Mouse (Mus musculus) midbrain, embryonic 15.5 days (tissue): ENCODE measurements around the gene Topbp1. TPM values are rescaled to one million over a fixed set of nuclear protein-coding genes. Genes with fewer than 3 reads are reported as not detected.

ENCODE experiments used
- ATAC-seq: fragments of 200-750 bp; cut with Nextera tagmentation; replicated peaks from 2 replicates; pipeline ENCODE4 v1.8.0; 2017; ENCODE audit warnings: moderate TSS enrichment
- H3K27ac ChIP-seq: fragments of 300-500 bp; sonication (generic); 2 replicates; pipeline ENCODE4 v1.5.1; 2015; ENCODE audit warnings: mild to moderate bottlenecking, inconsistent platforms
- H3K27me3 ChIP-seq: fragments of 300-500 bp; sonication (generic); replicated peaks from 2 replicates; pipeline ENCODE4 v1.6.1; 2015; ENCODE audit warnings: inconsistent platforms
- H3K36me3 ChIP-seq: fragments of 300-500 bp; sonication (generic); replicated peaks from 2 replicates; pipeline ENCODE4 v1.6.1; 2015; ENCODE audit warnings: inconsistent platforms
- H3K4me1 ChIP-seq: fragments of 300-500 bp; sonication (generic); 2 replicates; pipeline ENCODE4 v1.6.1; 2015; ENCODE audit warnings: inconsistent platforms
- H3K4me2 ChIP-seq: fragments of 300-500 bp; sonication (generic); 2 replicates; pipeline ENCODE4 v1.6.1; 2015; ENCODE audit warnings: inconsistent platforms, mild to moderate bottlenecking, moderate library complexity
- H3K4me3 ChIP-seq: fragments of 300-500 bp; sonication (generic); 2 replicates; pipeline ENCODE4 v1.5.1; 2015; ENCODE audit warnings: mild to moderate bottlenecking, inconsistent platforms
- H3K9ac ChIP-seq: fragments of 300-500 bp; sonication (generic); 2 replicates; pipeline ENCODE4 v1.6.1; 2015; ENCODE audit warnings: mild to moderate bottlenecking, inconsistent platforms
- H3K9me3 ChIP-seq: fragments of 300-500 bp; sonication (generic); 2 replicates; pipeline ENCODE4 v1.6.1; 2016; ENCODE audit warnings: inconsistent platforms
- WGBS: fragments of 180-500 bp; shearing (Covaris S2); methylation state at CpG from one replicate; pipeline ENCODE4 v1.1.7; 2015; ENCODE audit warnings: mixed read lengths; 5-methylcytosine and 5-hydroxymethylcytosine counted together
- polyA plus RNA-seq: library from polyadenylated mRNA; unstranded; fragments of >200 nt; fragmentation: Nextera tagmentation; extraction: Ambion mirVana; gene quantifications from 2 replicates; pipeline ENCODE4 v1.2.1, GENCODE M21; 2015

The Topbp1 gene
- polyA plus RNA-seq, 1 experiment from 2014 or later = 18.9 TPM

DNA sequence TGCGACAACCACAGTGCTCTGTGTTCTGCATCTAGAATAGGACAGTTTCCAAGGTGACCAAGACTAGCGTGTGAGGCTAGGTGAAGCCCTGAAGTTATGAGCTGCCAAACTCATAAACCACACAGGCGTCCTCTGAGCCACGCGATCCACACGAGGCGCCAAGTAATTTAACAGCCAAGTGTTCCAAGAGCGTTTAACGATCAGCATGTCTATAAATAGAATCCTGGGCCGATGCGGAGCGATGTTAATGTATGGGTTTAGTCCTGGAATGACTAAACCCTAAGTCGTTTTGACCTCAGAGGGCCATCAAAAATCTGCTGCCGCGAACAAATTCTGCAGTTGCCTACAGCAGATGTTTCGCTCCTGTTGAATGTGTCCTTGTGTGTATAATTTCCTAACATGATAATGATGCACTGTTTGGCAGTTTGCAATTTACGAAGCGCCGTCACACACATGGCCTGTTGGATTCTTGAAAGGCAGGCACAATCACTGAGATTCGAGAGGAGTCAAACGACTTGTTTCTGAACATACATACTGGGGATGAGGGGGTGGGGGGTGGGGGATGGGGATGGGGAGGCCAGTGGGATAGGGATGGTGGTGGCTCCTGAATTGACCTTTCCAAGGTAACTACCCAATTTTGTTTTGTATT lies 93.6 kb downstream of the Topbp1 start:
- H3K27ac ChIP-seq = no peak overlapping the region
- WGBS = 67% methylated on average over 21 of the region's 21 CpGs
- H3K9ac ChIP-seq = no peak overlapping the region
- H3K9me3 ChIP-seq = no peaks in the 10 kb centered on the region
- no peak overlapping the region for H3K4me3 ChIP-seq
- H3K4me2 ChIP-seq = no peak overlapping the region
- H3K27me3 ChIP-seq = no peaks in the 10 kb centered on the region
- H3K4me1 ChIP-seq = peaks cover 4% of the 10 kb centered on the region; the same call in 1 of the 2 replicates
- H3K36me3 ChIP-seq = no peaks in the 10 kb centered on the region
- no peak for ATAC-seq

Other genes starting within 250 kb of the Topbp1 start
- 107 and 110 TPM in 2 replicates for gene Rab6b, start 193.4 kb upstream of the Topbp1 start, polyA plus RNA-seq
- gene Srprb, start 103.1 kb upstream of the Topbp1 start, polyA plus RNA-seq = 59.3 and 59.8 TPM in 2 replicates
- 0.37 TPM in 1 of 2 replicates, not detected in the other for gene Gm20425, start 74.9 kb upstream of the Topbp1 start, polyA plus RNA-seq
- 35.0 and 39.6 TPM in 2 replicates for gene Trf, start 74.8 kb upstream of the Topbp1 start, polyA plus RNA-seq
- 0.55 and 1.8 TPM in 2 replicates for gene 1300017J02Rik, start 133 bp upstream of the Topbp1 start, polyA plus RNA-seq
- 79.1 and 83.7 TPM in 2 replicates for gene Cdv3, start 60.6 kb downstream of the Topbp1 start, polyA plus RNA-seq
- gene Bfsp2, start 175.2 kb downstream of the Topbp1 start, polyA plus RNA-seq = 1.9 and 2.3 TPM in 2 replicates